Mouse (Mus musculus) MEL (cell line): ENCODE measurements around the gene Nfia.

Experiments used
- CTCF ChIP-seq, 3 experiments: IDR thresholded peaks in 2 of 3; conservative IDR thresholded peaks in 1 of 3; 2 replicates each; pipeline ENCODE4 v1.5.1; 2011 to 2012; ENCODE audit warnings: low read length in 3 of 3, low read depth in 2 of 3, mild to moderate bottlenecking in 2 of 3, improper control_type of control experiment in 1 of 3, inconsistent platforms in 1 of 3, mixed read lengths in 1 of 3, moderate library complexity in 1 of 3; ENCODE audit not compliant: control insufficient read depth in 1 of 3, insufficient read depth in 1 of 3, poor library complexity in 1 of 3, severe bottlenecking in 1 of 3
- E2F4 ChIP-seq: IDR thresholded peaks from 2 replicates; pipeline ENCODE4 v1.6.1; 2011; ENCODE audit warnings: low read depth, low read length, improper control_type of control experiment, borderline replicate concordance
- EP300 ChIP-seq, 2 experiments: IDR thresholded peaks; 2 replicates each; pipeline ENCODE4 v1.6.1; 2011; ENCODE audit warnings: improper control_type of control experiment in 2 of 2, low read length in 2 of 2, low read depth in 1 of 2, mild to moderate bottlenecking in 1 of 2
- GATA1 ChIP-seq: IDR thresholded peaks from 2 replicates; pipeline ENCODE4 v1.6.1; 2011; ENCODE audit warnings: low read depth, low read length, improper control_type of control experiment
- MAX ChIP-seq: IDR thresholded peaks from 2 replicates; pipeline ENCODE4 v1.6.1; 2011; ENCODE audit warnings: low read length, improper control_type of control experiment
- MYC ChIP-seq: IDR thresholded peaks from 2 replicates; pipeline ENCODE4 v1.6.1; 2011; ENCODE audit warnings: low read depth, mild to moderate bottlenecking, low read length, improper control_type of control experiment, moderate library complexity
- RAD21 ChIP-seq: IDR thresholded peaks from 2 replicates; pipeline ENCODE4 v1.6.1; 2011; ENCODE audit warnings: mild to moderate bottlenecking, low read depth, low read length, improper control_type of control experiment
- TBP ChIP-seq: IDR thresholded peaks from 2 replicates; pipeline ENCODE4 v1.8.0; 2011; ENCODE audit warnings: low read depth, low read length, improper control_type of control experiment

GRCm38 (mm10) chr4:97924855-97925254, 152.3 kb downstream of the Nfia start:
- TF ChIP-seq E2F4 (no peak), TBP (no peak), CTCF (IDR thresholded peaks at IDR 0.05 in 2 of 3, conservative IDR thresholded peaks at IDR 0.05 in 1 of 3; ENCODE audit: control insufficient read depth in 1 of 3, insufficient read depth in 1 of 3, low read depth in 2 of 3, low read length in 3 of 3, poor library complexity in 1 of 3, severe bottlenecking in 1 of 3) (no peak), MYC (no peak), RAD21 (no peak), GATA1 (no peak), MAX (no peak), EP300 (IDR thresholded peaks at IDR 0.05; ENCODE audit: low read depth in 1 of 2, low read length in 2 of 2) (no peak)
